ENCODE assay signal across 8 mouse cellular contexts in the genomic region with DNA sequence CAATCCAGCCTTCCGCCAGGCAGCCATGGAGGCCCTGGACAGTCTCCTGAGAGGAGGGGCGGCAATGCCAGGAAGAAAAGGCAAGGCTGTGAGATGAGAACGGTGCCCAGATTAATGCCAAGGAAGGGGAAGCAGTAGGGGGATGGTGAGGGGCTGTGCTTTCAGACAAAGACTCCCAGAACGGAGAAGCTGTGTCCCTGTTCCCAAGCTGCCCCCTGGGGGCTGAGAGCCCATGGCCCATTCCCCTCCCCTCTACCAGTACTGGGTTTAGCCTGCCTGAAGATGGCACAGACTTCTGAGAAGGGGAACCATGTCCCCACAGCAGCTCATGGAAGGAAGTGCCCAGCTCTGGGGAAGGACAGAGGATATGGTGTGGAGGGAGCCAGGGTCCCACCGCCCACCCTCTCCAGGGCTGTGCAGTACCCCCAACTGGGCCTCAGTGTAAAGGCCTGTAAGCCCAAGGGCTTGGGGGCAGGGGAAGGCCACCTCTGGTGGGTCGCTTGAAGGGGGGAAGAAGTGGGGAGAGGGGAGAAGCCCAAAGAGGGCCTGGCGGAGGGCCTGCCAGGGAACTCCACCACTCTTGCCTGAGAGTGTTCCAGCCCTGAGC. TPM values are rescaled to one million over a fixed set of nuclear protein-coding genes. Genes with fewer than 3 reads are reported as not detected.
DNase-seq lines count a peak whose midpoint lies in the region; ATAC-seq and TF ChIP-seq lines count a peak whose summit lies in the region.
"Had no signal": no experiment of that assay in that cellular context is flagged by ENCODE, and none has a peak within 500 bp of the region (broad histone marks: within the 10 kb centered on the region; RNA-seq: fewer than 3 reads in every experiment).

No protein-coding gene starts in this region.

- 61% methylated on average over 7 of the region's 7 CpGs for WGBS in heart, postnatal 0 days
- WGBS in embryonic facial prominence, embryonic 13.5 days = 48% methylated on average over 7 of the region's 7 CpGs
- 30% methylated on average over 7 of the region's 7 CpGs for WGBS in hindbrain, embryonic 13.5 days
- 47% methylated on average over 7 of the region's 7 CpGs for WGBS in neural tube, embryonic 12.5 days

- H3K36me3 ChIP-seq in heart, postnatal 0 days (replicated peaks; ENCODE audit: control insufficient read depth, insufficient read depth, low read length) = peaks cover 76% of the 10 kb centered on the region
- H3K36me3 ChIP-seq in embryonic facial prominence, embryonic 13.5 days = peaks cover 98% of the 10 kb centered on the region
- peaks cover 96% of the 10 kb centered on the region for H3K36me3 ChIP-seq in hindbrain, embryonic 13.5 days
- peaks cover 88% of the 10 kb centered on the region for H3K36me3 ChIP-seq in neural tube, embryonic 12.5 days

- H3K4me3 ChIP-seq in heart, postnatal 0 days (ENCODE audit: low read depth, low read length) = no peak overlapping the region
- H3K4me3 ChIP-seq in embryonic facial prominence, embryonic 13.5 days = no peak overlapping the region
- H3K4me3 ChIP-seq in hindbrain, embryonic 13.5 days = no peak overlapping the region
- no peak overlapping the region for H3K4me3 ChIP-seq in neural tube, embryonic 12.5 days

- peak overlapping the region; percentile 18; the same call in 1 of the 2 replicates for H3K27ac ChIP-seq in heart, postnatal 0 days (ENCODE audit: low read depth)
- peak overlapping the region; percentile 85 for H3K27ac ChIP-seq in embryonic facial prominence, embryonic 13.5 days
- peak overlapping the region; percentile 90 for H3K27ac ChIP-seq in hindbrain, embryonic 13.5 days
- H3K27ac ChIP-seq in neural tube, embryonic 12.5 days = peak overlapping the region; percentile 57
- H3K27ac ChIP-seq: liver, embryonic 14.5 days had no signal

- ATAC-seq in heart, postnatal 0 days (ENCODE audit: insufficient read depth, low read depth) = no peak
- peak; percentile 22; the same call in 1 of the 2 replicates for ATAC-seq in embryonic facial prominence, embryonic 13.5 days (ENCODE audit: insufficient number of reproducible peaks, insufficient read depth, low FRiP score, low TSS enrichment, low read depth)
- ATAC-seq in hindbrain, embryonic 13.5 days (ENCODE audit: low FRiP score) = peak; percentile 14; the same call in 1 of the 2 replicates
- ATAC-seq in neural tube, embryonic 12.5 days (ENCODE audit: low FRiP score, low read depth) = peak; percentile 42

- TF ChIP-seq CTCF in heart, postnatal 0 days (IDR thresholded peaks at IDR 0.05; ENCODE audit: low read depth) = no peak

- no peaks in the 10 kb centered on the region for H3K9me3 ChIP-seq in heart, postnatal 0 days (replicated peaks; ENCODE audit: control insufficient read depth, low read length)
- no peaks in the 10 kb centered on the region for H3K9me3 ChIP-seq in embryonic facial prominence, embryonic 13.5 days
- no peaks in the 10 kb centered on the region for H3K9me3 ChIP-seq in hindbrain, embryonic 13.5 days
- no peaks in the 10 kb centered on the region for H3K9me3 ChIP-seq in neural tube, embryonic 12.5 days

- no peak for TF ChIP-seq EP300 in heart, postnatal 0 days (IDR thresholded peaks at IDR 0.05; ENCODE audit: low read depth)

- H3K27me3 ChIP-seq in heart, postnatal 0 days (ENCODE audit: control insufficient read depth, insufficient read depth, low read length) = no peaks in the 10 kb centered on the region
- H3K27me3 ChIP-seq in embryonic facial prominence, embryonic 13.5 days = no peaks in the 10 kb centered on the region
- H3K27me3 ChIP-seq in hindbrain, embryonic 13.5 days = no peaks in the 10 kb centered on the region
- no peaks in the 10 kb centered on the region for H3K27me3 ChIP-seq in neural tube, embryonic 12.5 days (replicated peaks)

- no peak for DNase-seq in heart, postnatal 0 days (ENCODE audit: low spot score)
- DNase-seq in heart, adult 18-20 months = no peak
- no peak for DNase-seq in layer of hippocampus, adult 8-10 months (ENCODE audit: low spot score in 2 of 2)
- DNase-seq in yolk sac, embryonic 10.5 days (ENCODE audit: low spot score) = no peak

- H3K4me1 ChIP-seq in heart, postnatal 0 days (ENCODE audit: control insufficient read depth, insufficient read depth) = no peaks in the 10 kb centered on the region; the same call in 1 of the 2 replicates
- H3K4me1 ChIP-seq in embryonic facial prominence, embryonic 13.5 days = peaks cover 44% of the 10 kb centered on the region
- H3K4me1 ChIP-seq in hindbrain, embryonic 13.5 days (replicated peaks) = peaks cover 83% of the 10 kb centered on the region
- peaks cover 57% of the 10 kb centered on the region for H3K4me1 ChIP-seq in neural tube, embryonic 12.5 days

- no peak overlapping the region for H3K4me2 ChIP-seq in heart, postnatal 0 days (ENCODE audit: low read depth, low read length)
- H3K4me2 ChIP-seq in embryonic facial prominence, embryonic 13.5 days = no peak overlapping the region
- 0 out of 2 replicates have a peak overlapping the region, but pooled peaks have one; percentile 3 for H3K4me2 ChIP-seq in hindbrain, embryonic 13.5 days
- peak overlapping the region; percentile 30 for H3K4me2 ChIP-seq in neural tube, embryonic 12.5 days (replicated peaks)

- no peak overlapping the region for H3K9ac ChIP-seq in heart, postnatal 0 days (replicated peaks; ENCODE audit: low read depth, low read length)
- H3K9ac ChIP-seq in embryonic facial prominence, embryonic 13.5 days = peak overlapping the region; percentile 52
- peak overlapping the region; percentile 55 for H3K9ac ChIP-seq in hindbrain, embryonic 13.5 days
- H3K9ac ChIP-seq in neural tube, embryonic 12.5 days = peak overlapping the region; percentile 33; the same call in 1 of the 2 replicates
- H3K9ac ChIP-seq: liver, embryonic 14.5 days had no signal

RNA-seq across cellular contexts. Expression of gene Rcor2, which starts 9.0 kb away (rescaled TPM):
- total RNA-seq in heart, postnatal 0 days (2014; rRNA removed; ENCODE audit: low replicate concordance) = 18.5 and 40.0 TPM in 2 replicates
- 8.5 and 9.7 TPM in 2 replicates for polyA plus RNA-seq in heart, postnatal 0 days (2015; fragmentation: Nextera tagmentation; extraction: Ambion mirVana)
- 1 to 10 TPM; 4.0 to 6.5 TPM for total RNA-seq in heart, adult 18-20 months (2021)
- 25.2 and 30.6 TPM in 2 replicates for polyA plus RNA-seq in embryonic facial prominence, embryonic 13.5 days (2015; fragmentation: Nextera tagmentation; extraction: Ambion mirVana)
- polyA plus RNA-seq in hindbrain, embryonic 13.5 days (2015; fragmentation: Nextera tagmentation; extraction: Ambion mirVana) = 30.2 and 32.0 TPM in 2 replicates
- polyA plus RNA-seq in neural tube, embryonic 12.5 days (2016; fragmentation: Nextera tagmentation; extraction: Ambion mirVana) = 75.5 and 84.8 TPM in 2 replicates
- 10 to 100 TPM; 12.7 to 17.0 (median 14.6) TPM for total RNA-seq in layer of hippocampus, adult 8-10 months (2022)

RNA-seq across cellular contexts. Expression of gene Naa40, which starts 35.2 kb away (rescaled TPM):
- 30.2 and 44.0 TPM in 2 replicates for total RNA-seq in heart, postnatal 0 days (2014; rRNA removed; ENCODE audit: low replicate concordance)
- polyA plus RNA-seq in heart, postnatal 0 days (2015; fragmentation: Nextera tagmentation; extraction: Ambion mirVana) = 27.8 and 30.4 TPM in 2 replicates
- 10 to 100 TPM; 14.2 to 14.9 TPM for total RNA-seq in heart, adult 18-20 months (2021)
- polyA plus RNA-seq in embryonic facial prominence, embryonic 13.5 days (2015; fragmentation: Nextera tagmentation; extraction: Ambion mirVana) = 56.9 and 57.1 TPM in 2 replicates
- 65.3 and 66.6 TPM in 2 replicates for polyA plus RNA-seq in hindbrain, embryonic 13.5 days (2015; fragmentation: Nextera tagmentation; extraction: Ambion mirVana)
- polyA plus RNA-seq in neural tube, embryonic 12.5 days (2016; fragmentation: Nextera tagmentation; extraction: Ambion mirVana) = 74.0 and 76.0 TPM in 2 replicates
- 10 to 100 TPM; 34.6 to 44.2 (median 36.6) TPM for total RNA-seq in layer of hippocampus, adult 8-10 months (2022)

RNA-seq across cellular contexts. Expression of gene Cox8a, which starts 58.7 kb away (rescaled TPM):
- 1,841 and 2,074 TPM in 2 replicates for total RNA-seq in heart, postnatal 0 days (2014; rRNA removed; ENCODE audit: low replicate concordance)
- polyA plus RNA-seq in heart, postnatal 0 days (2015; fragmentation: Nextera tagmentation; extraction: Ambion mirVana) = 3,012 and 3,042 TPM in 2 replicates
- 100 to 1,000 TPM; 344 to 429 TPM for total RNA-seq in heart, adult 18-20 months (2021)
- polyA plus RNA-seq in embryonic facial prominence, embryonic 13.5 days (2015; fragmentation: Nextera tagmentation; extraction: Ambion mirVana) = 789 and 891 TPM in 2 replicates
- 881 and 924 TPM in 2 replicates for polyA plus RNA-seq in hindbrain, embryonic 13.5 days (2015; fragmentation: Nextera tagmentation; extraction: Ambion mirVana)
- 822 and 941 TPM in 2 replicates for polyA plus RNA-seq in neural tube, embryonic 12.5 days (2016; fragmentation: Nextera tagmentation; extraction: Ambion mirVana)
- 1,000 to 10,000 TPM; 1,017 to 1,089 (median 1,062) TPM for total RNA-seq in layer of hippocampus, adult 8-10 months (2022)

Comparison
In these comparisons a context has a peak if more than half of its experiments do, and no peak if none do; other contexts are left out.
1. H3K27ac ChIP-seq: peak in every context shown above with its lines; median percentile 90 in hindbrain, embryonic 13.5 days; 85 in embryonic facial prominence, embryonic 13.5 days; 57 in neural tube, embryonic 12.5 days; 18 in heart, postnatal 0 days.
2. H3K4me2 ChIP-seq: peak in hindbrain, embryonic 13.5 days (single experiment) and neural tube, embryonic 12.5 days (single experiment); none in heart, postnatal 0 days (single experiment) and embryonic facial prominence, embryonic 13.5 days (single experiment).